ENCODE assay signal across 8 mouse cellular contexts in the genomic region with DNA sequence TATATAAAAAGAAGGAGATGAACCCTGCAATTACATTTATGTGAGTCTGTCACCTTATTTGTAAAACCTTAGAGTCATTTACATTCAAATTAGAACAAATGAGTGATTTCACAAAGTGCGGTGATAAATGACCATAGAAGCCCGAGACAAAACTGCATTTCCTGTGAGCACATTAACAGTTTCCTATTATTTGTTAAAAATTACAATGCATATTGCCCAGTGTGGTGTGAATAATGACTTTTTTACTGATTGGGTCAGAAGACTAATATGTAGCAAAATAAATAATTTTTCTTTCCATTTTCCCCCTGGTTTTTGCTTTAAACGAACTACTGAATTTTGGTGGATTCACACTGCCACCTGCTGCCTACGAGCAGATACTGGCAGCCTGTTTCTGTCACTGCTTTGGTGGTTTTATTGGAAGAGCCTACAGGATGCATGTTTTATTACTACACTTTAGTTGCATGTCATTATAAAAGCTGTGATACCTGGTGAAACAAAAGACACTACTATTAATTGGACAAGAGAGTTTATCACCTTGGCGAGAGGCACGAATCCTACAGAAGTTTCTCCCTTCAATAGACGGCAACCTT.
DNase-seq lines count a peak whose midpoint lies in the region.

No protein-coding gene starts in this region.

- DNase-seq in kidney, postnatal 4 days = peak; percentile 16 to 31
- DNase-seq in kidney, postnatal 25 days = no peak
- peak; percentile 43 for DNase-seq in NIH3T3 (ENCODE audit: low read depth)
- DNase-seq in embryo, embryonic 11 days = peak; percentile 45
- DNase-seq in layer of hippocampus, postnatal 10 days (ENCODE audit: low spot score in 2 of 2) = peak; percentile 38 to 63
- DNase-seq in right cerebral cortex, postnatal 4 days = peak; percentile 47
- no peak for DNase-seq in gastrocnemius, postnatal 14 days
- DNase-seq in c-Kit-positive CD71-positive TER-119-positive erythroid progenitor cells, embryonic 14.5 days (ENCODE audit: low spot score) = no peak

- intact Hi-C loops in gastrocnemius, postnatal 14 days (cut with DNase I; ENCODE audit: low total_unique reads) = no loop called here

Comparison
In these comparisons a context has a peak if more than half of its experiments do, and no peak if none do; other contexts are left out.
1. DNase-seq: peak in kidney, postnatal 4 days (2 of 2), NIH3T3 (single experiment), embryo, embryonic 11 days (single experiment), layer of hippocampus, postnatal 10 days (2 of 2) and right cerebral cortex, postnatal 4 days (single experiment); none in kidney, postnatal 25 days (0 of 2), gastrocnemius, postnatal 14 days (single experiment) and c-Kit-positive CD71-positive TER-119-positive erythroid progenitor cells, embryonic 14.5 days (single experiment).